ENCODE assay signal across 12 mouse cellular contexts in the genomic region with DNA sequence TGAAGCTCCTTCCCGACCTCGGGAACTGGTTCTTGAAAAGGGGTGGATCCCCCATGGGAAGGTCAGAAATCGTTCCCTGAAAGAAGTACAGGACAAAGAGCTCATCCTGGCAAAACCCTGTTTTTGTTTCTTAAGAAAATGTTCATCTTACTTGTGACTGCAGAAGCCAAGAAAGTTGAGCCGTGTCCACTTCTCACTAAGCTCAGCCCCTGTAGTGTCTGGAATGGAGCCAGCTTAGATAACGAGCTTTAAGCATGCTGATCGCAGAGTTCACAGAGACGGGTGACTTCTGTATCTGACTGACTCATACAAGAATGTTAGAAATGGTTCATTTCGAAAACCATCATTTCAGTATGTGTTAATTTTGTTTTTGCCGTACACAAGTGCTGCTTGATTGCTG.
A peak's percentile ranks its signal among the peaks of the same experiment; 100 is the strongest.
DNase-seq lines count a peak whose midpoint lies in the region; ATAC-seq and TF ChIP-seq lines count a peak whose summit lies in the region.
"Had no signal": no experiment of that assay in that cellular context is flagged by ENCODE, and none has a peak within 500 bp of the region (broad histone marks: within the 10 kb centered on the region; RNA-seq: fewer than 3 reads in every experiment).

No protein-coding gene starts in this region.

- H3K36me3 ChIP-seq in embryonic facial prominence, embryonic 14.5 days (ENCODE audit: control insufficient read depth, insufficient read depth, low read length): 0 out of 2 replicates have a peak, but pooled peaks cover 7% of the 10 kb centered on the region
- H3K36me3 ChIP-seq in embryonic facial prominence, embryonic 10.5 days (replicated peaks): peaks cover 27% of the 10 kb centered on the region
- no peaks in the 10 kb centered on the region for H3K36me3 ChIP-seq in lung, embryonic 16.5 days (ENCODE audit: control insufficient read depth, insufficient read depth, low read length)
- H3K36me3 ChIP-seq in intestine, postnatal 0 days (ENCODE audit: control insufficient read depth, insufficient read depth): no peaks in the 10 kb centered on the region; the same call in 1 of the 2 replicates
- no peaks in the 10 kb centered on the region for H3K36me3 ChIP-seq in hindbrain, embryonic 11.5 days (ENCODE audit: control insufficient read depth, insufficient read depth, low read length)

- 69% methylated on average over 9 of the region's 9 CpGs for WGBS in embryonic facial prominence, embryonic 14.5 days
- 82% methylated on average over 9 of the region's 9 CpGs for WGBS in embryonic facial prominence, embryonic 10.5 days
- 29% methylated on average over 9 of the region's 9 CpGs for WGBS in lung, embryonic 16.5 days
- 29% methylated on average over 9 of the region's 9 CpGs for WGBS in intestine, postnatal 0 days
- 82% methylated on average over 9 of the region's 9 CpGs for WGBS in hindbrain, embryonic 11.5 days

- H3K9me3 ChIP-seq in embryonic facial prominence, embryonic 14.5 days (ENCODE audit: control insufficient read depth, low read length): no peaks in the 10 kb centered on the region
- H3K9me3 ChIP-seq in embryonic facial prominence, embryonic 10.5 days: no peaks in the 10 kb centered on the region
- H3K9me3 ChIP-seq in lung, embryonic 16.5 days (ENCODE audit: control insufficient read depth, low read length): no peaks in the 10 kb centered on the region
- no peaks in the 10 kb centered on the region for H3K9me3 ChIP-seq in intestine, postnatal 0 days (ENCODE audit: control insufficient read depth)
- H3K9me3 ChIP-seq in hindbrain, embryonic 11.5 days (ENCODE audit: control insufficient read depth, low read length): no peaks in the 10 kb centered on the region

- peak; percentile 56 for DNase-seq in embryonic facial prominence, embryonic 14.5 days (ENCODE audit: low spot score)
- DNase-seq in embryonic facial prominence, embryonic 10.5 days (ENCODE audit: low spot score): no peak
- DNase-seq in lung, postnatal 4 days: no peak
- DNase-seq in spleen, postnatal 36 days (ENCODE audit: low spot score in 2 of 2): no peak
- no peak for DNase-seq in hindbrain, embryonic 11.5 days (ENCODE audit: low spot score)
- DNase-seq: cerebellum, adult 8-10 months; kidney, adult 9 months; liver, postnatal 0 days had no signal

- H3K9ac ChIP-seq in embryonic facial prominence, embryonic 14.5 days (ENCODE audit: low read depth, low read length): no peak overlapping the region
- H3K9ac ChIP-seq in lung, embryonic 16.5 days (ENCODE audit: low read length): no peak overlapping the region
- no peak overlapping the region for H3K9ac ChIP-seq in intestine, postnatal 0 days (ENCODE audit: low read depth, low read length)
- H3K9ac ChIP-seq in hindbrain, embryonic 11.5 days (ENCODE audit: low read depth, low read length): no peak overlapping the region
- H3K9ac ChIP-seq: liver, postnatal 0 days had no signal

- H3K4me1 ChIP-seq in embryonic facial prominence, embryonic 14.5 days (ENCODE audit: control insufficient read depth, insufficient read depth, low read length): no peaks in the 10 kb centered on the region
- peaks cover 3% of the 10 kb centered on the region; the same call in 1 of the 2 replicates for H3K4me1 ChIP-seq in embryonic facial prominence, embryonic 10.5 days
- H3K4me1 ChIP-seq in lung, embryonic 16.5 days (replicated peaks; ENCODE audit: control insufficient read depth, insufficient read depth, low read length): peaks cover 21% of the 10 kb centered on the region
- peaks cover 6% of the 10 kb centered on the region for H3K4me1 ChIP-seq in intestine, postnatal 0 days (replicated peaks; ENCODE audit: control insufficient read depth, insufficient read depth, low read length)
- H3K4me1 ChIP-seq in hindbrain, embryonic 11.5 days (replicated peaks; ENCODE audit: control insufficient read depth, insufficient read depth, low read length): no peaks in the 10 kb centered on the region

- no peak for TF ChIP-seq CTCF in intestine, postnatal 0 days (IDR thresholded peaks at IDR 0.05; ENCODE audit: low read depth)

- no peak for ATAC-seq in embryonic facial prominence, embryonic 14.5 days (ENCODE audit: low read depth)
- ATAC-seq in lung, embryonic 16.5 days (ENCODE audit: low read depth): peak; percentile 70; the same call in 1 of the 2 replicates
- ATAC-seq in erythroid progenitor cell, adult 5-6 weeks (replicated peaks; ENCODE audit: low FRiP score, poor library complexity, severe bottlenecking): peak; percentile 54; the same call in 1 of the 2 replicates
- 0 out of 2 replicates have a peak, but pooled peaks have one; percentile 52 for ATAC-seq in intestine, postnatal 0 days
- no peak for ATAC-seq in hindbrain, embryonic 11.5 days (ENCODE audit: low FRiP score)
- ATAC-seq: liver, postnatal 0 days had no signal

- no peak overlapping the region for H3K4me3 ChIP-seq in embryonic facial prominence, embryonic 14.5 days (ENCODE audit: low read depth, low read length)
- H3K4me3 ChIP-seq in embryonic facial prominence, embryonic 10.5 days: no peak overlapping the region
- no peak overlapping the region for H3K4me3 ChIP-seq in lung, embryonic 16.5 days (ENCODE audit: low read length)
- H3K4me3 ChIP-seq in intestine, postnatal 0 days (ENCODE audit: low read depth, low read length): no peak overlapping the region
- H3K4me3 ChIP-seq in hindbrain, embryonic 11.5 days (ENCODE audit: low read depth, low read length): no peak overlapping the region
- H3K4me3 ChIP-seq: myocyte had no signal

- H3K27ac ChIP-seq in embryonic facial prominence, embryonic 14.5 days (replicated peaks; ENCODE audit: low read depth, low read length): no peak overlapping the region
- no peak overlapping the region for H3K27ac ChIP-seq in embryonic facial prominence, embryonic 10.5 days (replicated peaks)
- H3K27ac ChIP-seq in lung, embryonic 16.5 days (ENCODE audit: low read length): no peak overlapping the region
- H3K27ac ChIP-seq in intestine, postnatal 0 days (ENCODE audit: low read depth, low read length): no peak overlapping the region
- no peak overlapping the region for H3K27ac ChIP-seq in hindbrain, embryonic 11.5 days (ENCODE audit: low read depth, low read length)

- H3K4me2 ChIP-seq in embryonic facial prominence, embryonic 14.5 days (ENCODE audit: low read depth, low read length): no peak overlapping the region
- no peak overlapping the region for H3K4me2 ChIP-seq in lung, embryonic 16.5 days (ENCODE audit: low read depth, low read length)
- H3K4me2 ChIP-seq in intestine, postnatal 0 days (replicated peaks; ENCODE audit: low read depth): no peak overlapping the region
- no peak overlapping the region for H3K4me2 ChIP-seq in hindbrain, embryonic 11.5 days (replicated peaks; ENCODE audit: low read depth, low read length)

- H3K27me3 ChIP-seq in embryonic facial prominence, embryonic 14.5 days (replicated peaks; ENCODE audit: control insufficient read depth, insufficient read depth, low read length): no peaks in the 10 kb centered on the region
- H3K27me3 ChIP-seq in embryonic facial prominence, embryonic 10.5 days (replicated peaks; ENCODE audit: low read depth, poor library complexity, severe bottlenecking): no peaks in the 10 kb centered on the region
- H3K27me3 ChIP-seq in lung, embryonic 16.5 days (ENCODE audit: control insufficient read depth, insufficient read depth, low read depth, low read length): no peaks in the 10 kb centered on the region
- no peaks in the 10 kb centered on the region for H3K27me3 ChIP-seq in intestine, postnatal 0 days (replicated peaks; ENCODE audit: control insufficient read depth, insufficient read depth, low read length)
- no peaks in the 10 kb centered on the region for H3K27me3 ChIP-seq in hindbrain, embryonic 11.5 days (ENCODE audit: control insufficient read depth, insufficient read depth, low read length)

Comparison
In these comparisons a context has a peak if more than half of its experiments do, and no peak if none do; other contexts are left out.
1. ATAC-seq: peak in lung, embryonic 16.5 days (single experiment), erythroid progenitor cell, adult 5-6 weeks (single experiment) and intestine, postnatal 0 days (single experiment); none in embryonic facial prominence, embryonic 14.5 days (single experiment) and hindbrain, embryonic 11.5 days (single experiment).